Mouse (Mus musculus) gastrocnemius, postnatal 4 days (tissue): ENCODE results near the gene Gemin2. TPM values are rescaled to one million over a fixed set of nuclear protein-coding genes. Genes with fewer than 3 reads are reported as not detected.
"Not testable (repeated sequence)": the region's sequence is repeated elsewhere in the genome, so short reads cannot be mapped to it uniquely, and the experiment has no call there.

Experiments used
- DNase-seq, 2 experiments: peaks; one replicate each; pipeline ENCODE4 v3.0.0; 2021 to 2022; ENCODE audit warnings: low spot score in 2 of 2, mixed read lengths in 2 of 2
- long read RNA-seq, 2 experiments: library from polyadenylated mRNA; stranded (forward); transcript quantifications; one replicate each; pipeline ENCODE4 v2.0.0; 2021
- total RNA-seq, 2 experiments: library from RNA; stranded (reverse); gene quantifications; 2 replicates each; pipeline ENCODE4 v1.2.3; 2021

Gemin2 gene
- total RNA-seq, result 1 to 10 TPM; 8.1 to 8.3 TPM
- long read RNA-seq, experiment 1, transcript Gemin2-201 (10 exons, 1,588 nt), result major isoform, 7 of 10 reads
- long read RNA-seq, experiment 1, partial matches to known transcripts, result 0 of 10 reads
- long read RNA-seq, experiment 1, other reads (novel, unspliced or antisense), result 3 of 10 reads
- long read RNA-seq, experiment 2, transcript Gemin2-201 (10 exons, 1,588 nt), result major isoform, 9 of 10 reads
- long read RNA-seq, experiment 2, partial matches to known transcripts, result 0 of 10 reads
- long read RNA-seq, experiment 2, other reads (novel, unspliced or antisense), result 1 of 10 reads

- DNase-seq, result peak; percentile 72 to 91
Observed at GRCm38 (mm10) chr12:59013234-59013633, at the start of gene Gemin2. Gemin2 (plus strand) TSS chr12:59013393.

- DNase-seq, result no peak
Observed at GRCm38 (mm10) chr12:58964583-58964982, 48.6 kb upstream of the Gemin2 start.

DNA sequence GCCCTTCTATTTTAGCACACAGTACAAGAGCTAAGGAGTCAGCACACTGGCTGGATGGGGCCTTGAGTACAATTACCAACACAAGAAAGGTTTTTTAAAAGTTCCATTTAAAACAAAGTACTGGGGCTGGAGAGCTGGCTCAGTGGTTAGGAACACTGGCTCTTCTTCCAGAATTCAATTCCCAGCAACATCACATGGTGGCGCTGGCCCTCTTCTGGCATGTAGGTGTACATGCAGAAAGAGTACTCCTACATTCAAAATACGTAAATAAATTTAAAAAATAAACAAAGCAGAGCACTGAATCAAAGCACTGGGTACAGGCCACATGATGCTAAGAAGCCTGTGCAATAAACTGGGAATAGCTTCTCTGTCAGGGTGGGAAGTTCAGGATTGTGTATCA, 36.2 kb upstream of the Gemin2 start:
- DNase-seq, result no peak

GRCm38 (mm10) chr12:58981178-58981661, 32.0 kb upstream of the Gemin2 start:
- not testable (repeated sequence) for DNase-seq

DNA sequence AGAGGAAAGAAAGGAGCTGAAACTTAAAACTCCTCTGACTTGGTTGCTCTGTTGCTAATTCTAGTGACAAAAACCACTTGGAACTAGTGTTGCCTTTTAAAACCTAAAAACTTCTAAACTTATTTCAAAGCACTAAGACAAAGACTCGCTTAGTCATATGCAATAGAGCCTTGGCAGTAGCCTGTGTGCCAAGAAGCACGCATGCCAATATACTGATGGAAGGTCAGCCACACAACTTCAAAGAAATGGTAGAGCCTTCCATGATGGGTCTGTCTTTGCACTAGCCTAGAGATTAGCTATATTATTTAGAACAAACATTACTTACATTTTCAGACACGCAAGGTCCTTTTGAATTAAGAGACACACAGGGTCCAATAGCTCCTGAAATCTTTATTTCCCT, 27.4 kb upstream of the Gemin2 start:
- DNase-seq, result no peak

DNA sequence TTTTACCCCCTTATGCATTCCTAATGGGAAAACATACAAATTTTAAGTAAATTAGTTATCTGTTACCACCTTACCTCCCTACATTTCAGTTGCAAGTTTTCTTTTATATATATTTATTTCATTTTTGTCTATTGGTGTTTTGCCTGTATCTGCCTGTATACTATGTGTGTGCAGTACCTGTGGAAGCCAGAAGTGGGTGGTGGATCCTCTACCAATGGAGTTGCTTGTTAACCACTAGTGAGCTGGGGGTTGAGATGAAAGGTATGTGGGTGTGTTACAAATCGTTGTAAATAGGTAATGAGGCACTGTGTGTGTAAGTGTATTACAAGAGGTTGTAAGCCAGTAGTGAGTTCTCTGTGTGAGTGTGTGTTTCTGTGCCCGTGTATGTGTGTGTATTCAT, 2.7 kb upstream of the Gemin2 start:
- DNase-seq, result no peak

GRCm38 (mm10) chr12:59011275-59011843, 1.8 kb upstream of the Gemin2 start:
- no peak for DNase-seq

DNA sequence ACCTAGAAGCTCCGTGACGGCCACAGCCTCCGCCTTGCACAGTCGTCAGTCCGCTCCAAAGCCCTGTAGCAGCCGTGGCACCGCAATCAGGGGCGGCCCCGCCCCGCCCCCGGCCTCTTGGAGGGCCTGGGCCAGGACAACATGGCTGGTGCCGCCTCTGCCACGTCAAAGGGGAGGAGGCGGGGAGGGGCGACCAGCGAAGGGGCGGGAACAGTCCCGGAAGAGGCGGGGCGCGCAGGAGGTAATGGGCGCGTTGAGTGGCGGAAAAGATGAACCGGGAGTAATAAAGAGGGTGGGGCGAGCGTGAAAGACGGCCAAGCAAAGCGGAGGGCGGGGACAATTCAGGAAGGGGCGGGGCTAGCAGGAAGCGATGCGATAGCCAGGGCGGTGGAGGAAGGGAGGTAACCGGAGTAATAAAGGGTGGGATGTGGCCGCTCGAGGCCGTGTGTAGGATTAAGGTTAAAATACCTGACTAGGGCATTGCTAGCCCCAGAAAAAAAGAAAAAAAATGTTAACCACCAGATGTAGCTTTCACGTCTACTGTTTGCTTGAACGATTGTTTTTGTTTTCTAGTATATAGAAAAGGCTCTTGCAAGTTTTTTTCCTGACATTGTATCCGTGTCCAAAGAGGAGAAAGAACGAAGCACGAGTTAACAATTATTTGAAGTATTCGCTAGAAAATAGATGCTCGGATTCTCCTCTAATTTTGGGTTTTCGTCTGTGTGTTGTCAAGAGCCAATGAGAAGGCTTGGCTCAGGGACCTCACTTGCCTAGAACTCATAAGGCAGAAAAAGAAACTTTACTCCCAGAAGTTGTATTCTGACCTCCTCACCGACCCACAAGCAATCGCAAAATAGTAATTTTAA, 1.1 kb upstream of the Gemin2 start, which contains the start of gene Sec23a:
Gene Sec23a, minus strand, starts transcription at position 174 of the 866 bp plus-strand sequence.
- peak; percentile 95 to 98 for DNase-seq

DNA sequence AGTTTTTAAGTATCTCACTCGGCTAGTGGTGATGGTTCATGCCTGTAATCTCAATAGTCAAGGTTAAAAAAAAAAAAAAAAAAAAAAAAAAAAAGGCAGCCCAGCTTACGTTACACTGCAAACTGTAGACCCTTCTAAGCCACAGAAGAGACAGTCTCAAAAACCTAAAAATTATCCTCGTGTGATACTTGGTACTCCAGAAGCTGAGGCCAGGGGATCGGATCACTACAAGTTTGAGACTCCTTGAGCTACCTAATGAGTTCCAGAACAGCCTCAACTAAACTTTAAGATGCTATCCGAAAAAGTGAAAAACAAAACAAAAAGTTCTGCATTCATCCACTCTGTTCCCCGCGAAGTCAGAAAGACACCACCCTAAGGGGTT, 492 bp upstream of the Gemin2 start:
- DNase-seq, result peak in 1 of 2 experiments; percentile 10

DNA sequence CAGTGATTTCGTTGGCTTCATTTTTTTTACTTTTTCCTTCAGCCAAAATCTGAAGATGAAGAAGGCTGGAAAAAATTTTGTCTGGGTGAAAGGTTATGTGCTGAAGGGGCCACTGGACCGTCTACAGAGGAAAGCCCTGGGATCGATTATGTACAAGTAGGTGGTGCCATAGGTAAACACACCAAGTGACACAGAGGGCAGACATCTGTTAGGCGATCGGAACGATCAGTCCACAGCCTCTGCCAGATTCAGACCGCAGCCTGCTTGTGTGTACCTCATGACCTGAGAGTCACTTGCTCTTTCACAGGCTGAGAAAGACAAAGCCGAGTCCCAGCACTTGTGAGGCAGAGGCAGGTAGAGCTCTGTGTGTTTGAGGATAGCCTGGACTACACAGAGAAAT, 4.8 kb downstream of the Gemin2 start:
- no peak for DNase-seq

DNA sequence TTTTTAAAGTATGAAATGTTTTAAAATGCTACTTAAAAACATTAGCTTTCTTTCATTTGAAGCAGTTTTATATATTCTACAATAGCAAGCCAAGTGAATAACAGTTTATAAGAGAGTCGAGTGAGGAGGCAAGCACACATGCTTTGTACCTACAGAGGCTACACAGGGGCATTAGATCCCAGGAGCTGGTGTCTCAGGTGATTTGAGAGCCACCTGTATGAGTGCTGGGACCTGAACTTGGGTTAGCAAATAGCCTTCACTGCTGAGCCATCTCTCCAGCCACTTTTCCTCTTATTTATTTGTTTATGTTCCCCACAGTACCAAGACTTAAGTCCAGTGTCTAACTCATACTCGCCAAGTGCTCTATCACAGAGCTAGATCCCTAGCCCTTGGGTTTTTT, 6.7 kb downstream of the Gemin2 start:
- no peak for DNase-seq

GRCm38 (mm10) chr12:59021306-59021705, 8.1 kb downstream of the Gemin2 start:
- no peak for DNase-seq

DNA sequence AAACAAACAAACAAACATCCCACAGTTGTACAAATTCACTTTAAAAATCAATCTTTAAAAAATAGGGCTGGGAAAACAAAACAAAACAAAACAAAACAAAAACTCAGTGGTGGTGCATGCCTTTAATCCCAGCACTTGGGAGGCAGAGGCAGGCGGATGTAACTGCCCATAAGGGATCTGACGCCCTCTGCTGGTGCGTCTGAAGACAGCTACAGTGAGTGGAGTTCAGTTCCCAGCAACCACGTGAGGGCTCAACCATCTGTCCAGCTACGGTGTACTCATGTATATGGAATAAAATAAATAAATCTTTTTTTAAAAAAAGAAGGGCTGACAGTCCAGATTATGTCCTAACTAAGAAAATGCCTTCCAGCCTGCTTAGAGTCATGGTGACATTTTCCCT, 18.9 kb downstream of the Gemin2 start:
- DNase-seq, result no peak

DNA sequence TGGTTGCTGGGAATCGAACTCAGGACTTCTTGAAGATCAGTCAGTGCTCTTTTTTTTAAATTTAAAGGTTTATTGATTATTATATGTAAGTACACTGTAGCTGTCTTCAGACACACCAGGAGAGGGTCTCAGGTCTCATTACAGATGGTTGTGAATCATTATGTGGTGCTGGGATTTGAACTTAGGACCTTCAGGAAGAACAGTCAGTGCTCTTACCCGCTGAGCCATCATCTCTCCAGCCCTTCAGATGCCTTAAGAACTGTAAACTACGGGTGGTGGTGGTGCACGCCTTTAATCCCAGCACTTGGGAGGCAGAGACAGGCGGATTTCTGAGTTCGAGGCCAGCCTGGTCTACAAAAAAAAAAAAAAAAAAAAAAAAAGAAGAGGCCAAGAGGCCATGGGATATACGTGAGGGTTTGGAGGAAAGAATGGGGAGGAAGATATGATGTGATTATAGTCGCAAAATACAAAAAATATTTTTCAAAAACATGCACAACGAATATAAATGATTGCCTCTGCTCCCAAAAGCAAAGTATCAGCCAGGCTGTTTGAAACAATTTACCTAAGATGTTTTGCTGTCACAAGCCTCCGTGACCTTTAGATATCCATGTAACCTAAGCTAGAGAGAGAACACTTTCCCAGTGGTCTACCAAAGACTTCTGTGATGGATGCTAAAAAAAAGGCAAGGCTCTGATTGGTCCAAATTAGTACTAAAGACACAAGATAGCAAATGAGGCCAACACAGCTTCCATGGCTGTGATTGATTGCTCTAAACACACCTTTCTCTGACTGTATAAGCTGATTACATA, 26.2 kb downstream of the Gemin2 start:
- no peak for DNase-seq

GRCm38 (mm10) chr12:59039971-59040844, 27.0 kb downstream of the Gemin2 start:
- peak in 1 of 2 experiments; percentile 24 for DNase-seq

DNA sequence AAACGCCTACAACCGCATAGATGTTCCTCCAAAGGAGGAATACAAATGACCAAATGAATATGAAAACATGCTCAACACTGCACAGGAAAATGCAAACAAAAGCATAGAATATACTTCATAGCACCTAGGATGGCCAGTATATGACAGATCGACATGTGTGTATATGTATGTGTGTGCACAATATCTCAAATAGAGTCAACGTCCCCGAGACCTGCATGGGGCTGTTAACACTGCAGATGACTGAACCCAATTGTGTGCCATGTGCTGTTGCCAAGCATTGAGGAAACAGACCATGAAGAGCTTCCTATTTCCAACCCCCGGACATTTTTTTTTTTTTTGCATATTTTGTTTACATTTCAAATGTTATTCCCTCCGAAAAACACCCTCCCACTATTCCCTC, 27.7 kb downstream of the Gemin2 start:
- DNase-seq, result no peak

DNA sequence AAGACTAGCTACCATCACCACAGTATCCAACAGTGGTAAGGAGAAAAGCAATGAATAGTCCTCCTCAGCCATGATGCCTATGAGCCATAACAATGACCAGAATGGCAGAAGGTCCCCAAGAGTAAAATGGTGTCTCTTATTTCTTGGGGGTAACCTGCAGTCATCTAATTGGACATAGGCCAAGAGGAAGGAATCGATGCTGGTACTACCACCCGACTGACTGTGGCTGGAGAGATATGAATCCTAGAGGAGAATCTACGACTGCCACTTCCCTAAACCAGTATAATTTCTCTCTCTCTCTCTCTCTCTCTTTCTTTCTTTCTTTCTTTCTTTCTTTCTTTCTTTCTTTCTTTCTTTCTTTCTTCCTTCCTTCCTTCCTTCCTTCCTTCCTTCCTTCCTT, 39.3 kb downstream of the Gemin2 start:
- no peak for DNase-seq

- DNase-seq, result no peak
Observed at GRCm38 (mm10) chr12:59053166-59053565, 40.0 kb downstream of the Gemin2 start.

- no peak for DNase-seq
Observed at GRCm38 (mm10) chr12:59053976-59054375, 40.8 kb downstream of the Gemin2 start.
